Mouse (Mus musculus) ES-E14 (cell line): ENCODE measurements at regions not wholly inside any gene's neighbourhood (a gene's known extent, or its start where the extent isn't known, plus 50 kb on each side); places are given as distances from the start of the nearest gene placed in this dataset.

Experiments used
- DNase-seq: peaks from one replicate; pipeline ENCODE4 v3.0.0-alpha.2; 2013; ENCODE audit warnings: low read depth, low spot score
- H3K27ac ChIP-seq: 2 replicates; pipeline ENCODE4 v1.5.1; 2012; ENCODE audit warnings: low read depth, mild to moderate bottlenecking, low read length, moderate library complexity, mixed read lengths; ENCODE audit not compliant: poor library complexity, insufficient read depth, severe bottlenecking
- H3K36me3 ChIP-seq: 2 replicates; pipeline ENCODE4 v1.6.1; 2012; ENCODE audit warnings: mild to moderate bottlenecking, low read length, moderate library complexity, mixed read lengths; ENCODE audit not compliant: control insufficient read depth, poor library complexity, insufficient read depth, severe bottlenecking
- H3K4me1 ChIP-seq, 2 experiments: fragments of 150-350 bp in 1 of 2; sonication (generic) in 1 of 2; 2 replicates each; pipeline ENCODE4 v1.6.1; 2012; ENCODE audit warnings: low read length in 2 of 2, mild to moderate bottlenecking in 1 of 2, mixed read lengths in 1 of 2; ENCODE audit not compliant: control insufficient read depth in 2 of 2, insufficient read depth in 2 of 2, poor library complexity in 1 of 2
- H3K4me3 ChIP-seq, 2 experiments: fragments of 150-350 bp in 1 of 2; sonication (generic) in 1 of 2; 2 replicates each; pipeline ENCODE4 v1.5.1; 2012; ENCODE audit warnings: low read length in 2 of 2, low read depth in 1 of 2, mild to moderate bottlenecking in 1 of 2, mixed read lengths in 1 of 2; ENCODE audit not compliant: insufficient read depth in 1 of 2, poor library complexity in 1 of 2, severe bottlenecking in 1 of 2
- H3K9ac ChIP-seq: 2 replicates; pipeline ENCODE4 v1.6.1; 2012; ENCODE audit warnings: low read depth, mild to moderate bottlenecking, low read length, mixed read lengths; ENCODE audit not compliant: poor library complexity, insufficient read depth, severe bottlenecking
- H3K9me3 ChIP-seq: fragments of 150-350 bp; sonication (generic); 2 replicates; pipeline ENCODE4 v1.6.1; 2012; ENCODE audit warnings: low read depth, mild to moderate bottlenecking, low read length; ENCODE audit not compliant: control insufficient read depth, insufficient read depth
- CHD2 ChIP-seq: IDR thresholded peaks from 2 replicates; pipeline ENCODE4 v1.6.1; 2014; ENCODE audit warnings: mild to moderate bottlenecking, low read depth, low read length, inconsistent platforms
- HCFC1 ChIP-seq: IDR thresholded peaks from 2 replicates; pipeline ENCODE4 v1.6.1; 2012; ENCODE audit warnings: low read length, inconsistent platforms, borderline replicate concordance; ENCODE audit not compliant: insufficient read depth
- MAFK ChIP-seq: IDR thresholded peaks from 2 replicates; pipeline ENCODE4 v1.6.1; 2014; ENCODE audit warnings: mild to moderate bottlenecking, low read depth, low read length, inconsistent platforms; ENCODE audit not compliant: insufficient read depth
- ZC3H11A ChIP-seq: IDR thresholded peaks from 2 replicates; pipeline ENCODE4 v1.6.1; 2012; ENCODE audit warnings: low read depth, mild to moderate bottlenecking, inconsistent platforms, low read length, borderline replicate concordance
- ZNF384 ChIP-seq: IDR thresholded peaks from 2 replicates; pipeline ENCODE4 v1.6.1; 2012; ENCODE audit warnings: low read depth, low read length, inconsistent platforms
- in situ Hi-C, 2 experiments: fragments of 600-800 bp; cut with MboI; formaldehyde crosslinking; loops; one replicate each; pipeline ENCODE4 v1.15.1; 2025; ENCODE audit warnings: low sequenced_read_pairs in 2 of 2, inconsistent platforms in 1 of 2; ENCODE audit not compliant: unreplicated experiment in 2 of 2

DNA sequence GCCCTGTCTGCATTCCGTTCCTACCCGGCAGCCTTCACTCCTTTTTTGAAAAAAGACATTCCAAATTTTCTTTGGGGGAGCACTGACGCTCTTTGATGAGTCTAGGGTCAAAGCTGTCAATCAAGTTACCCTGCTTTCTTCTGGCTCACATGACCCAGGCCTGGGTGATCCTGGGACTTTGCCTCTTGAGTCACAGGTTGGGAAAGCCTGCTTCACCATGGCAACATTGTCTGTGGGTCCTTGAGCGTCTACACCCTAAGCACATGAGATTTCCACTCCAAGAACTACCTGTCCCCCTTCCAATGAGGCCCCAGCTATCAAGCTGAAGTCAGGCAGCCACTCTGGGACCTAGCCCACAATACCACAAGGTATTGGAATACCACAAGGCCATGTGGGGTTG, 73.5 kb downstream of the Lsm3 start:
- H3K9ac ChIP-seq = no peak overlapping the region
- no peak for TF ChIP-seq MAFK
- TF ChIP-seq HCFC1 = no peak
- no peak for TF ChIP-seq CHD2
- no peak for TF ChIP-seq ZNF384
- no peak for TF ChIP-seq ZC3H11A
- H3K36me3 ChIP-seq = no peaks in the 10 kb centered on the region
- 0 out of 4 replicates have a peak, but pooled peaks cover 0 to 1% of the 10 kb centered on the region in 2 experiments for H3K4me1 ChIP-seq
- no peak overlapping the region for H3K4me3 ChIP-seq
- DNase-seq = no peak
- no peak overlapping the region; the same call in 1 of the 2 replicates for H3K27ac ChIP-seq
- in situ Hi-C loops = no loop called here
- no peaks in the 10 kb centered on the region for H3K9me3 ChIP-seq

GRCm38 (mm10) chr6:91590395-91590794, 74.7 kb downstream of the Lsm3 start:
- DNase-seq = no peak
- 0 out of 4 replicates have a peak, but pooled peaks cover 0 to 1% of the 10 kb centered on the region in 2 experiments for H3K4me1 ChIP-seq
- no peaks in the 10 kb centered on the region for H3K9me3 ChIP-seq
- H3K27ac ChIP-seq = no peak overlapping the region
- in situ Hi-C loops = no loop called here
- H3K9ac ChIP-seq = no peak overlapping the region
- H3K4me3 ChIP-seq = no peak overlapping the region
- no peaks in the 10 kb centered on the region for H3K36me3 ChIP-seq
- TF ChIP-seq HCFC1 (no peak), ZC3H11A (no peak), ZNF384 (no peak), MAFK (no peak), CHD2 (no peak)

DNA sequence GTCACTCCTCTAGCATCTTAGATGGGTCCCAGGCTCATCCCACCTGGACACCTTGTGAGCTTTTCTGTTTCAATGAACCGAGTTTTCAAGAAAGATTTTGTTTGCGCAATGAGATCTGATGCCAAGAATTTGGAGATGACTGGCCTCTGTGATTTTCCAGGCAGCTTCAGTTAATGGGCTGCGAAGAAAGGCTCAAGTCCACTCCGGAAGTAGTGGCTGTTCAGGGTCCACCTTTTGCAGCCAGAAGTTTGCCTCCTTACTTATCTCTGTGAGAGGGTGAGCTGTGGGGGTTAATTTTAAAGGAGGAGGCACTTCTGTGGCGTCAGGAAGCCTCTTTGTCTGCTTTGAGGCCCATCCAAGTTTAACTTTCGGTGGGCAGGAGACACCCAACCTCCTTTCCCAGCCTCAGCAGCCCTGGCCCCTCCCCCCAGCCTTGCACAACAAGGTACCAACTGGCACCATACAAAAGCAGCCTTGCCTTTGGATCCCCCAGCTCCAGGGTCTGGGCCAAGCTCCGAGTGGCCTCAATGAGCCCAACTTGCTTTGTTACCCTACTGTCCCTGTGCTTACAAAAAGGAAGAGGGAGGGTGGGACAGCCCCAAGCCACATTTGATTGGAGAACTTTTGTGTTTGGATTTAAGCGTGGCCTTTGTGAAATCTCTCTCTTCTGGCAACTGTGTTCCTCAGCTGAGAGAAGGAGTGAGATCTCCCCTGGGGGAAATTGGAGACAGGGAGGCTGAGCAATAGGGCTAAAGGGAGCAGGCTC, 75.3 kb downstream of the Lsm3 start:
- in situ Hi-C loops = no loop called here

GRCm38 (mm10) chr6:91592651-91593050, 76.9 kb downstream of the Lsm3 start:
- H3K4me1 ChIP-seq = 0 out of 4 replicates have a peak, but pooled peaks cover 0 to 1% of the 10 kb centered on the region in 2 experiments
- H3K27ac ChIP-seq = no peak overlapping the region
- no peak for DNase-seq
- TF ChIP-seq HCFC1 (no peak), ZNF384 (no peak), ZC3H11A (no peak), MAFK (no peak), CHD2 (no peak)
- no peak overlapping the region for H3K4me3 ChIP-seq
- H3K9me3 ChIP-seq = no peaks in the 10 kb centered on the region
- H3K36me3 ChIP-seq = no peaks in the 10 kb centered on the region
- in situ Hi-C loops = no loop called here
- no peak overlapping the region for H3K9ac ChIP-seq

More for the DNA sequence above, 75.3 kb downstream of the Lsm3 start:
- Histone ChIP-seq H3K4me1 (0 out of 4 replicates have a peak, but pooled peaks cover 0 to 1% of the 10 kb centered on the region in 2 experiments), H3K9me3 (no peaks in the 10 kb centered on the region), H3K27ac (no peak overlapping the region), H3K9ac (no peak overlapping the region), H3K4me3 (no peak overlapping the region), H3K36me3 (no peaks in the 10 kb centered on the region)
- no peak for DNase-seq
- TF ChIP-seq CHD2 (no peak), ZC3H11A (no peak), ZNF384 (no peak), HCFC1 (no peak), MAFK (no peak)
